Mouse (Mus musculus): Measurements from ENCODE around the gene Kctd6. TPM values are rescaled to one million over a fixed set of nuclear protein-coding genes. Genes with fewer than 3 reads are reported as not detected.
"Not testable (repeated sequence)": the region's sequence is repeated elsewhere in the genome, so short reads cannot be mapped to it uniquely, and the experiment has no call there.

Kctd6 gene
- total RNA-seq, 4 experiments from 2014 or later, result 8.7 to 9.9 (median 9.3) TPM

GRCm38 (mm10) chr14:8250141-8250871 is 36.4 kb downstream of the Kctd6 start:
- DNase-seq (ENCODE audit: low spot score), result no peak

- DNase-seq (ENCODE audit: low spot score), result no peak
These were observed 37.5 kb downstream of the Kctd6 start for GRCm38 (mm10) chr14:8251330-8251885.

DNA sequence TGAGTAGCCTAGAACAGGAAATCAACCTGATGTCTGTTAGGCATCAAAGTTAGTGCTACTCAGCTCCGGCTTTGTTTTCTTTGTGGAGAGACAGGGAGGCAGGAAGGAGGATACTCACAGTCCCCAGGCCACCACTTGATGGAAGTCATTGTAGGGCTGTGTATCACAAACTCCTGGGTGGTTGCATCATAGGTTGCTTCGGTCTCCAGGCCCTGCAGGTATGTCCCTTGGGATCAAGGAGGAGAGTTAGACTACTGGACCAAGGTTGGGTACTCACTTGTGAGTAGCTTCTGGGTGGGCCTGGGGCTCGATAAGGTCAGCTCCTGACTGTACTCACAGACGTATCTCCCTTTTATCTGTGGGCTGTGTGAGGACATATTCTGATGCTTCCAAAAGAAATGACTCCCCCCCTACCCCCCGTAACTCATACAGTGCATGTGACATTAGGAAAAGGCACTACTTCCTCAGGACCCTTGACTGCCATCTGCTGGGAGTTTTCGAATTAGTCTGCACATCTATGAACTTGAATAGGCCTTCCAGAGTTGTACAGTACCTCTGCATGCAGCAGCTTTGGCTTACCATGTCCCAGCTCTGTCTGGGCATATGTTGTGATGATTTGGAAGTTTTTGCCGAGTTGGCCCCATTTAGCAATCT is 41.3 kb downstream of the Kctd6 start:
- peak; percentile 50 for DNase-seq (ENCODE audit: low spot score)

- no peak for DNase-seq (ENCODE audit: low spot score)
These were observed 42.1 kb downstream of the Kctd6 start for GRCm38 (mm10) chr14:8256072-8256471.

- no peak for DNase-seq (ENCODE audit: low spot score)
These were observed 42.9 kb downstream of the Kctd6 start for GRCm38 (mm10) chr14:8256881-8257280.

- DNase-seq (ENCODE audit: low spot score), result no peak
These were observed 43.8 kb downstream of the Kctd6 start for GRCm38 (mm10) chr14:8257521-8258334.

- no peak for DNase-seq (ENCODE audit: low spot score)
These were observed 44.3 kb downstream of the Kctd6 start for GRCm38 (mm10) chr14:8258335-8258627.

GRCm38 (mm10) chr14:8258752-8259151 is 44.8 kb downstream of the Kctd6 start:
- no peak for DNase-seq (ENCODE audit: low spot score)

DNA sequence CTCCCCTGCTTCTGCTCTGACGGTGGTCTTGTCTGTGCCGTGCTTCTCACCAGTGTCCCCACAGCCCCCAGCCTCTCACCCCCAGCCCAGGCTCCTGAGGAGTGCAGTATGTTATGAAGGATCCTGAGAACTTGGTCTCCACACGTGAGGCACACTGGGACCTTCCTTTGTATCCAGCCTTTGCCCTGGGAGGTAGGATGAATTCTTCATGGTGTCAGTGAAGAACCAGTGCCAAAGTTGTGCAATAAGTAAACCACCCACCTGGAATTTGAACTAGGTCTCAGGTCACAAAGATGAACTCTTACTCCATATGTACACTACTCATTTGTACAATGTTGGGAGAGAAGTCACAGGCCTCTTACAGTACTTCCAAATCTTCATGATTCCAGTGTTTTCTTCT is 45.2 kb downstream of the Kctd6 start, which contains the start of gene Acox2:
Acox2 (minus strand) TSS at position 188 of the 400 bp plus-strand sequence.
- no peak for DNase-seq (ENCODE audit: low spot score)

DNA sequence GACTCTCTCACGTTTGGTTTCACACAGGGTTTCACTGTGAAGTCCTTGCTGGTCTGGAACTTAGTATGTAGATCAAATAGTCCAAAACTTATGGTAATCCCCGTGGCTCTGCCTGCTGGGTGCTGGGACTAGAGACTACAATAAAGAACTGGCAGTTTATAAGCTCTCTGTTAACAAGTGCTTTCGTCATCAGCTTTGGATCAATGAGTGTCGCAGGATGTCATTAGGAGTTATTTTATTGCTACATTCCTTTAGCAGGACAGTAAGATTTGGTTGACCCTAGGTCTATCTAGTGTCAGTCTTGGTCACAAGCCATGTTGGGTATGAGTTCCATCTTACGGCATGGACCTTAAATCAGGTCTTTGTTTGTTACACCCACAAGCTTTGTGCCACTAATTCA is 46.3 kb downstream of the Kctd6 start:
- DNase-seq (ENCODE audit: low spot score), result no peak

DNA sequence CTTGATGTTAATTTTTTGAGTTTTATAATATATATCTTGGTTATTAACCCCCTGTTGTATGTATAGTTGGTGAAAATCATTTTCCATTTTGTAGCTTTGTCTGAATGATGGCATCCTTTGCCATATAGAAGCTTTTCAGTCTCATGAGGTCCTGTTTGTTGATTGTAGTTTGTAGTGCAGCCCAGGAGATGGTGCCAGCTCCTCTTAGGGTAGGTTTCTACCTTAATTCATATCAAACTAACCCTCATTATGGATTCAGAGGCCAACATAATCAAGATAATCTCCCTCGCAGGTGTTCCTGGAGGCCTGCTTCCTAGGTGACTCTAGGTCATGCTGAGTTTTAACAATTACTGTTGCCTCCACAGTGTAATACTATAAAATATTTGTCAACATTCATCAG is 48.3 kb downstream of the Kctd6 start:
- no peak for DNase-seq (ENCODE audit: low spot score)

GRCm38 (mm10) chr14:8264378-8264777 is 50.4 kb downstream of the Kctd6 start:
- DNase-seq (ENCODE audit: low spot score), result no peak

DNA sequence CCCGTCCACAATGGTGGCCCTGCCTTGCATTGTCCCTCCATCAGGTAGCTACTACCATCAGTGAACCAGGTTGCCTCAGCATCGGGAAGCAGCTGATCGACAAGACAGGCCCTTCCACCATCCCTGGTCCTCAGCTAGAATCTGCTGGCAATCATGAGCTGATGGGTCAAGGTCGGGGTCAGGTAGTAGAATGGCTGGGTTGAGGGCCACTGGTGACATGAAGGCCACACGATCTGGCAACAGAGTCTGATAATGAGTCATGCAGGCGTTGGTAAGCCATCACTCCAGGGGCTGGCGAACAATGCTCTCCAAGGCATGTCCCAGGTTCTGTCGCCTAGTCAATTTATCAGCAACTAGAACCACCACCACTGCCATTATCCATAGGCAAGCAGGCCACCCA is 57.3 kb downstream of the Kctd6 start:
- DNase-seq (ENCODE audit: low spot score), result not testable (repeated sequence)

Other genes starting within 250 kb of the Kctd6 start
- under 1 TPM in 3 of 4 experiments, not detected in 1; 0.06 to 0.17 (median 0.11) TPM for gene Dnase1l3, start 219.6 kb upstream of the Kctd6 start, total RNA-seq (2022)
- gene Abhd6, start 211.2 kb upstream of the Kctd6 start, total RNA-seq (2022), result 10 to 100 TPM; 11.0 to 14.3 (median 12.2) TPM
- 10 to 100 TPM; 26.2 to 33.3 (median 28.2) TPM for gene Rpp14, start 133.8 kb upstream of the Kctd6 start, total RNA-seq (2022)
- 10 to 100 TPM; 21.5 to 25.4 (median 24.6) TPM for gene Pxk, start 115.9 kb upstream of the Kctd6 start, total RNA-seq (2022)
- 100 to 1,000 TPM; 726 to 851 (median 790) TPM for gene Pdhb, start 41.1 kb upstream of the Kctd6 start, total RNA-seq (2022)
- 1 to 10 TPM in 2 of 4 experiments, under 1 TPM in 2; 0.44 to 1.4 (median 1.1) TPM for gene Acox2, start 45.2 kb downstream of the Kctd6 start, total RNA-seq (2022)
- gene Fam107a, start 103.9 kb downstream of the Kctd6 start, total RNA-seq (2022), result 1 to 10 TPM; 7.5 to 8.8 (median 8.2) TPM
- under 1 TPM in 1 of 4 experiments, not detected in 3; 0.20 TPM for gene Oit1, start 164.6 kb downstream of the Kctd6 start, total RNA-seq (2022)